Mouse (Mus musculus) layer of hippocampus, adult 8-10 months (tissue): ENCODE results near the gene Hpca. TPM values are rescaled to one million over a fixed set of nuclear protein-coding genes. Genes with fewer than 3 reads are reported as not detected.
A peak's percentile ranks its signal among the peaks of the same experiment; 100 is the strongest.

ENCODE experiments used
- DNase-seq, 2 experiments: peaks; one replicate each; pipeline ENCODE4 v3.0.0; 2022; ENCODE audit warnings: low spot score in 2 of 2
- total RNA-seq, 4 experiments: library from RNA; stranded (reverse); gene quantifications; 2 replicates each; pipeline ENCODE4 v1.2.4; 2022

The Hpca gene
- total RNA-seq, 4 experiments from 2014 or later, result 1,891 to 2,020 (median 1,922) TPM

DNA sequence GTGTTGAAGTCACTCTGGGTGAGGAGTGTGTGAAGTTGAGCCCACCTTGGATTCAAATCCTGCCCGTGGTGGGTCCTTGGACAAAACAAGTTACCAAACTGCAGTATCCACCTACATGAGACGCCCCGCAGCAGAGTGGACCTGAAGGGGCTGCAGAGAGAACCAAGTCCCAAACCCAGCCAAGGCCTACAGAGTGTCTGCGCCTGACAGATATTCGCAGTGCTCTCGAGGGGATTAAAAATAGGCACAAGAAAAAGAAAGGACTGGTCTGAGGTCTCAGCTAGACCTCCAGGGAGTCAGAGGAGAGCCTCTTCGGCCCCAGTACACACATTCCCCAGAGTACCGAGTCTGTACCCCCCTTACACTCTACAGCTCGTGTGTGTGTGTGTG is 14.3 kb upstream of the Hpca start:
- no peak for DNase-seq

DNA sequence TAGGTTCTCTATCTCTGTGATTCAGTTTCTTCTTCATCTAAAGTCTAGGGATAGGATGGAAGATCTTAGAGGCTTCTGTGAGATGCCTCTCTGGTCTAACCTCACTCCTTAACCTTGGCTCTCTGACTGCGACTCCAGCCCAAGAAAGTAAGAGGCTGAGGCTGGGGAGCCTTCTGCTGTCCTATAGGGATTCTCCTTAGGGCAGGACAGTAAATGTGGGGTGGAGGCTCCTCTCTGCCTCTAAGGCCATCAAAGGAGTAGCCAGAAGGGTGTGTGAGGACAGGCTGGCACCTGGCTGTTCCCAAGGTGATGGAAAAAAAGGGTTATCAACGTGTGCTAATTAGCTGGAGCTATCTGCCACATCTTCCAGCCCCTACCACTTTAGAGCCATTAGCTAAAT is 13.8 kb upstream of the Hpca start:
- no peak for DNase-seq

DNA sequence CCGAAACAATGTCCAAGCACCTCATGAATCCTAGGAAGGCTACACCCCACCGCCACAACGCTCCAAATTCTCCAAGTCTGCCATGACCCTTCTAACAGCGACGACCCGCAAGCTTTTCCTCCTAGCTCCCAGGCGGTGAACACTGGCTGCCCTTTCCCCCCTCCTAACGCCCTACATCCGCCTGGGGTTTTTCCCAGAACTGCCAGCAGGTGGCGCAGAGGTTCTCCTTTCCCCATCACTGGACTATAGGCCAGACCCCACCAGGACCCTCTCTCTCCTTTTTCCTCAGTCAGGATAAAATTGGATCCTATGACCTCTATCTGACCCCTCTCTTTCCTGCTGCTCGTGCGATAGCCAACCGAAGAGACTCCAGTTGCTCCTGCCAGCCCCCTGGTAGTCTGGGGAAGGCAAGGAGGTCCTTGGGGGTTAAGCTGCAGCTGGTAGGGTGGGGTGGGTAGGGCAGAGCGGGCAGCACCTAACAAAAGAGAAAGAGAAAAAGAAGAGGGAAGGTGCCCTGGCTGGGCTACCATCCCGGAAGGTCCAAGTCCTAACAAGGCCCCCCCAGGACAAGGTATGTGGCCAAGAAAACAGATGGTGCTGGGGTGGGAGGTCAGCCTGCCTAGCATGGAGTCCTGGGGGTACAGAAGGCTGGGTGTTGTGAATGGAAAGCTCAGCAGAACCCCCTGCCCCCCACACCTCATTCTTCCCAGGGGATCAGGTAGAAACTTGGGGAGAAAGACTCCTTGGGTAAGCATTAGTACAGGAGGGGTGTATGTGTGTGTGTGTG is 13.2 kb upstream of the Hpca start:
- DNase-seq, result peak in 1 of 2 experiments; percentile 76

DNA sequence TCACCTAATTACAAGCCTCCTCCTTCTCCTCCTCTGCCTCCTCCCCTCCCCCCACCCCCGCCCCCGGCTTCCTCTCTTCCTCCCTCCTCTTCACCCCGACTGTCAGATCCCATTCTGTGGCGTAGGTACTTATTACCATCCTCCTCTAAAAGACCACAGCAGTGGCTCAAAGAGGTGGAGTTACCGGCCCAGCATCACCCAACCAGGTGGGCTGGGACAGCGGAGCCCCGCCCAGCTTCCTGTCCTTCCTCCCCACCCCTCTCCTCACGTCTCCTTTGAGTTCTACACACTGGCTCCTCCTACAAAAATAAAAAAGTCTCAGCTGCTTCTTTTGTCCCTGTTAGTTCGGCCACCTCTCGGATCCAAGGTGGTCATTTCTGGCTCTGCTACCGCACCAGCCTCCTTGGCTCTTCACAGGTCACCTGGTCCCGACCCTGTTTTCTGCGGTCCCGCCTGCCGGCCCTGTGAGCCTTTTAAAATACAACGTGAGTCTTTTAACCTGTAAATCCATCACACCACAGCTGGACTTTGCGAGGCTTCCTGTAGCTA is 9.0 kb upstream of the Hpca start:
- DNase-seq, result no peak

DNA sequence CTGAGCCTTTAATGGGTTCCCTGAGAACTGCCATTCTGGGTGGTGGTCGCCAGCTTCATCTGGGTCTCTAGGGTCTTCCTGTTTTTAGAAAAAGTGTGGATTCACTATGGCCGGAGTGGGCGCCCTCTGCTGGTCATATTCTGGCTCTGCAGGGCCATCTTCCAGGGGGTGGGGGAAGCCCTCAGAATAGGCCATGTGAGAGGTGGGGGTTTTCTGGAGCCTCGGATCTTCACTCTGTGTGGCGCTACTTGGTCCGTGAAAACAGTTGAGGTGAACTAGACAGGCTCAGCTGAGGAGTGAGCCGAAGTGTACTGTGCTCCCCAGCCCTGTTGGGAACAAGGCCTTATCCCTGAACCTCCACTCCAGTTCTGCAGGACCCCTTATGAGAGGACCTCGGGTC is 8.3 kb upstream of the Hpca start:
- DNase-seq, result no peak

DNA sequence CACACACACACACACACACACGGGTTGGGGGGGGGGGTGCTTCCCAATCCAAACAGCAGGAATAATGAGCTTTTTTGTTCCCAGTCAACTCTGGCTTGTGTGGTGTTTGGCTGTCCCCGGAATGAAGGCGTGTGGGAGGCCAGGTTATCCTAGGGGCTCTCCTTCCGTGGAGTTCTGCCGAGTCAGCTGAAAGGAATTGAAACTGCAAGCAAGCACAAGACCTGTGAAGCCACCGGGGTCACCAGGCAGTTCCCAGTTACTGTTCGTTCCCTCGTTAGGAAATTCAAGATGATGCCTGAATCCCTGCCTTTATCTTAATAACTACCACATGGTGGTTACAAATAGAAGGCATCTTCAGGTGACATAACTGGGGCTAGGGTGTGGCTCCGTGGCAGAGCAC is 7.6 kb upstream of the Hpca start:
- DNase-seq, result no peak

DNA sequence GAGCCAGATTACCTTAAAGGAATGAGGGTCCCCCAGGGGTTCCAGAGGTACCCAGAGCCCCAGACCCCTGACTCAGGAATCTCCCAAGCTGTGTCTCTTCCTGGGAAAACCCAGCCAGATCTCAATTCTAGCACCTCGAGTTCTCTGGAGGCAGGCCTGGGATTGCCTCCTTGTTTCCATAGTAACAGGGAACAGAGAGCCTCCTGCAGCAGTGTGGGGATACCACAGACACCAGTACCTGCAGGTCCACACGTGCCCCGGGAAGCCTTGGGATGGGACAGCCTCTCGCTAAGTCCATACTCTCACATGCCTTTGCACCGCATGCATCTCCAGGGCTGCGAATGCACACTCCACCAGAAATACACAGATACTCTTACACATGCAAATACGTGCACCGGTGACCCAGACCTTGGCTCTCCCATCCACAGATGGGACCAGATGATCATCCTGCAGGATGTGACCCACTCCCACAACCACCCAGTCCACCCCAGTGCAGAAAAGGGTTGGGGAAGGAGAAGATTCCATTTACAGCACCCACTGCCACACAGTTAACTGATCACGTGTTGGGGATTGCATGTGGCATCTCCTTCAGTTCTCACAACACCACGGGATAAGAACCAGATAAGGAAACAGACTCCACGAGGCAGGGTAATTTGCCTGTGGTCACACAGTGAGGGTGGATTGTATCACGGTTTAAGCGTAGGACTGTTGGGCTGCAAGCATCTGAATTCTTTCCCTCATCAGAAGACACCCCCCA is 6.9 kb upstream of the Hpca start:
- no peak for DNase-seq

DNA sequence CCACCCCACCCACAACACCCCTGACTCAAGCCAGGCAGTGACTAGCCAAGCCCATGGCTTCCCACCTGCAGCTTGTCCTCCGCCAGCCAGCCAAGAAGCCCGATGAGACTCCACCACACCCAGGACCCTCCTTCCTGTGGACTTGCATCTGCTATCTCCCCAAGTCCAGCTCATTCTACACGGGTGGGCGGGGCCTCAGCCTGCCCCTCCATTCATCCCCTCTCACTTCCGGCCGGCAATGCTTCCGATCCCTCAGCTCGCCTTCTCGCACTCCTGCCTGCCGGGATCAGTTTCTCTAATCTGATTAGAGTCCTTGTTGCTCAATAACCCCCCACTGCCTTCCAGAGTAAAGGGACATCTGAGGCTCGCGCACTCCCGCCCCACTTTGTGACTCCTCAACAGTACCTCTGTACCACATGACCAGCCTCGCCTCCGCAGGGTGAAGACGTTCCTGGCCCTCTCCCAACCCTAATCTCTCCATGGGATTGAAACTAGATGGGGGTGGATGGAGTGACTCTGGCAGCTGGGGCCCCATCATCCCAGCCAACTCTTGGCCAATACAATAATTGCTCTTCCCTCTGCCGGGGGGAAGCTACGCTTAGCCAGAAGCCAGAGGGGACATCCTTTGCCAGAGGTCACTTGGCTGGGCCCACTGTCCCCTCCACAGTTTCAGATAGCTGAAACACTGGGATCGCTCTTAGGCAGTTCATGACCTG is 4.1 kb upstream of the Hpca start:
- no peak for DNase-seq

DNA sequence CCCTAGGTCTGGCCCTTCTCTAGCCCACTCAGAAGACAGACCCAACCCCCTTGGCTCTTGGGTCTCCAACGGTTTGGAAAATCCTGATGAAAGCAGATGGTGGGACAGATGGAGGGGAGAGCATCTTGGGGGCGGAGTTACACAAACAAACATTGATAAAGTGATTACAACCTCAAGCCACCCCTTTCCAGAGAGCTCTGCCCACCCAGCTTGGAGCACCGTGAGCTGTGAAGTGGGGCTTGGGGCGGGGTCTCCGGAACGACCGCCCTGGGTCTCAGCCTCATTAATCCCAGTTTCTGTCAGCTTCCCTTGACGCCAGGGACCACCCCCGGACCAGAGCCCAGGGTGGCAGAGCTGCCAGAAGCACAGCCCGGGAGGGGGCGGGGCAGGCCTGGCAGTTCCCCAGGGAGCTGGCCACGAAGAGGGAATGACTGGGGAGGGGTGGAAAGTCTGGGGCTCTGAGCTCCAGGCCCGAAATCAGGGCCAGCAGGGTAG is 2.9 kb upstream of the Hpca start:
- peak in 1 of 2 experiments; percentile 79 for DNase-seq

DNA sequence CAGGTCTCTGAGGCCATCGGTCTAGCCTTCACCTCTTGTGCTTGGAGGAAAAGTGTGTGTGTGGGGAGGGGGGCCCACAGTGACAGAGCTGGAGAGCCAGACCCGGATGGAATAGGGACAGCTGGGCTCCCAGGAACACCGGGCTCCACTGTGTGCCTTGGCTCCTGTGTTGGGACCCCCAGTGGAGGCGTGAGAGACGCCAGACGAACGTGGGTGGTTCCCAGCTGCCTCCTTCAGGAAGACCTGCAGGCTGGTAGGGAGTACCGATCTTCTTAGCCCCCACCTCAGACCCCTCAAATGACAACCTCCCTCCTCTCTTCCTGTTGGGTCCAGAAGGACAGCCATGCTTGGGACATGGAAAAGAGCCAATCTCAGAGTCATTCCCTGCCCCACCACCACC is 883 bp upstream of the Hpca start:
- peak in 1 of 2 experiments; percentile 79 for DNase-seq

DNA sequence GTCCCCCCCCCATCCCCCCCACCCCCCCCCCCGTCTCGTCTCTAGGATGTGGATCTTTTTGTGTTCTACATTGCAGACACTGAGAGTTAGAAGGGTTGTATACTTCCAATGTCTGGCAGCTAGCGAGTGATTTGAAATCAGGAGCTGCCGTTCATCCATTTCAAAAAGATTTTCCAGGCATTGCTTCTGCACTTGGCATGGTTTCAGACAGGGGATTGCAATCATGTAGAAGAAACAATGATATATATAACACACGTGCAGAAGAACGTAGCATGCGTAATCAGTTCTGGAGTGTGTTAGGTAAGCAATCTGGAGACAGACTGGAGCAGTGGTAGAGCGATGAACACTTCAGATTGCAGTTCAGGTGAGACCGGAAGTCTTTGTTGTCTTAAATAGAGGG is 271 bp upstream of the Hpca start:
- no peak for DNase-seq

DNA sequence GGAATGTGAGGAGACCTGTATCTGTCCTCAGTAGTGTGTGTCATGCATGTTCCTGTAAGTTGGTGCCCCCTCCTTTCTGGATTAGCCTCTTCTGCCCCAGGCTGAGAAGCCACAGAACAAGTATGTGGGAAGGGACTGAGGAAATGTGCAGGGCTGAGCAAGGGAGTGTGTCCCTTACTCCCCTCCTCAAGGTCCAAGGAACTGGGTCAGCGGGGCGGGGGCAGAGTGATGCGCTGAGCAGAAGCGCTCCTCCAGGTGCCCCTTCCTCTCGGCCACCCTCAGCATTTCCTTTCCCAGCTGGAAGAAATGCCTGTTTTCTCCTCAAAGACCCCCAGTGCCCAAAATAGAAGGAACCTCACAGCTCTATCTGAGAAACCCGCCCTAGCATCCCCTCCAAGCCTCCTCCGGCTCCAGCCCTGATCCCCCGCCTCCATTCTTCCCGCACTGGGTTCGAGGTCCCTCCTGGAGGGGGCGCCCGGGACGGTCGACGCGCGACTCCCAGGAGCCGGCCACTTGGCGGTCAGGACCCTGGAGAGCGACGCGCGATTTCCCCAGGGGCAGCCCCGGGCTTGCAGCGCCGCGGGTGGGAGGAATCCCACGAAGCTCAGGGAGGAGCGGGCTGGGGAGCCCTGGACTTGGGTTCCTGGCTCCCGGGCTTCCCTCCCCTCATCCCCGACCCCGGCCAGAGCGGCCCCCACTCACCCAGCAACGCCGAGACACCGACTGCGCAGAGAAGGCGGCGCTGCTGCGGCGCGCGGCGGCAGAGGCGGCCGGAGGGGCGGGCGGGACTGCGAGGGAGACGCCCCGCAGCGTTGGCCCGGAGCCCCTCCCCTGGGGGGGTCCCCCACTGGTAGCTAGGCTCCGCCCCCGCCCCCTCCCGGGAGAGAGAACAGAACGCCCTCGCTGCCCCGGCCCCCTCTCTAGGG is 1.1 kb downstream of the Hpca start:
- DNase-seq, result no peak

DNA sequence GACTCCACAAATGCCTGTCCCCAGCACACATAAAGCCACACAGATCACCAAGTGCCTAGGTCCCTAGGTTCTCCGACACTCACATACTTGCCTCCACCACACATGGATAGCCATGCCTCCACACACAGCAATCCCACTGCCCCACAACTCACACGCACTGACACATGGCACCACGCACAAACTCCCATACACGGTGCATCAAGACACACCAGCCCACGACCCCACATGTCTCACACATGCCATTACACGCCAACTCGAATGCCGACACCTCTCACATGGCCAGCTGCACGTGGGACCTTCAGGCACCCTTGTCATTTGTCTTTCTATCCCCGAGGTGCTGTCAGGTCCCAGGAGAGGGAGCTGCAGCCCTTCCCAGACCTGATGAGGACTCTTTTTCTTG is 2.1 kb downstream of the Hpca start:
- DNase-seq, result no peak

DNA sequence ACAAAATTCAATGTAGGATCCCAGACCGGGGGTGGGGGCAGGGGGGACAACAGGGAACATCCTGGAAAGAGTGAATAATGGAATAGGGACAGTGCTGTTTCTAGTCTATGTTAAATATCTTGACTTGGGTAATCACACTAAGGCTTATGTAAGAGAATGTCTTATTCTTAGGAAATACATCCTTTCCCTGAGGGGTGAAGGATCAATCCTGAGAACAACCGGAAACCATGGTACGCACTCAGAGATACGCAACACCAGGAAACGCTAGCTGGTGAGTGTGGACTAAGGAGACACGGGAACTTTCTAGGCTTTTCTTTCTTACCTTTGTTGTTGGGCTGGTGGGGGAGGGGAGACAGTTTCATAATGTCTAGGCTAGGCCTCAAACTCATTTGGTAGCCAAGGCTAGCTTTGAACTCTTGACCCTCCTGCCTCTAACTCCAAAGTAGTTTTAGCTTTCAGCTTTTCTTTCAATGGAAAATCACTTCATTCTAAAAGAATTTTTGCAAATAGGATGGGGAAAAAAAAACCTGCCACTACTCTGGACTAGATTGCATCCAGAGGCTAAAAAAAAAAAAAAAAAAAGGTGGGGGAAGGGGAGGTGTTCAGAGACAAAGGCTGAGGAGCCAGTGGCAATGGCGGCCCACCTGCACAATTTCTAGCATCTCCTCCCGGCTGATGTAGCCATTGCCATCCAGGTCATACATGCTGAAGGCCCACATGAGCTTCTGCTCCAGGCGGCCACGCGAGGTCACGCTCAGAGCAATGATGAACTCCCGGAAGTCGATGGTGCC is 3.9 kb downstream of the Hpca start:
- no peak for DNase-seq

DNA sequence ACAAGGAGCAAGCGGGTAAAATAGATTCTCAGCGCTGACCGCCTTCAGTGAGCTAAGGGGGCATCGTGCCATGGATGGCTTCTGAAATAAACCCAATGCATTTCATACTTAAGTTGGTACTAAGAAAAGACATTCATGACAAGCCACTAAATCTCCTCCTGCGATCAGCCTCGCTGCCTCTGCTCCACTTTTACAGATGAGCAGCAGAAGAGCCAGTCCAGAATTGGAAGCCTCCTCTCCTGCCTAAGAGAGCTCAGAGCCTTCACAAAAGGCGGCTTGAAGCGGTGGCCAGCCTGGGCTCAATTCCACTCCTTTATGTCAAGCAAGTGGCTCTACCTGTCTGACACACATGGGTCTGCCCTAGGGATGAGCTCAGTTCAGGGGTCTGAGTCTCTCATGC is 5.1 kb downstream of the Hpca start:
- no peak for DNase-seq

DNA sequence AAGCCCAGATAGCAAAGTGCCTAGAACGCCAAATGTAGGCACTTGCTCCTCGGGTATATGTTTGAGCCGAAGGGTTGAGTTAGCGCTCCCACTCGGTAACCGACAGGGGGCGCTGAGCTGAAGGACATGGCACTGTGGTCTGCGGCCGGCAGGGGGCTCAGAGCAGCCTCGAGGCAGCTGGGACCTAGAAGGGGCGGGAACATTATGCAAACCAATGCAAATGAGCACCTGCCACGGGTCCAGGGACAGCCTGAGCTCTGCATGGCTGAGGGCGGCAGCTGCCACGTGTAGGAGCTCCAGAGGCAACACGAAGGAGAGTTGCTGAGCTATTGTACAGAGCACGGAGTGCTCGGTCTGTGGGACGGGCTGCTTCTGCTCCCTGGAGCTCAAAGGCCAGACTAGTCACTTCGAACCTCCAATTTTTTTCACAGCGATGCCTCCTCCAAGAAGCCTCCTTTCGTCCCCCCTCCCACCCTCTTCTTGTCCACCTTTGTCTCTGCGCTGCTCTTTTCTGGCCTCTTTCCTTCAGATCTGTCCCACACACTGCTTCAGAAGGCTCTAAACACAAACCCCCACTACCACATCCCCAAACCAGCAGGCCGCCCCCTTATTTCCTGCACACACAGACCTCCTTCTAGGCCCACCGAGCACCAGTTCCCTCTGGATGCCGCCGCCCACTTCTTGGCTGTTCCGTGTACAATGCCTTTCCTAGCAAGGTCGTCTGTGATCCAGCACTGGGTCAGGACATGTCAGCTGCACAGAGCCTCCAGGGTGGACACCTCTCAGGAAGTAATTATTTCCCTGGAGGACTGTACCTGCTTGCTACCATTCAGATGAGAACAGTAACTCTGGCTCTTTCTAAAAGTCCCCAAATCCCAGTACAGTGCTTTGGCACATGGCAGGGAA is 8.5 kb downstream of the Hpca start:
- peak; percentile 87 to 88 for DNase-seq

DNA sequence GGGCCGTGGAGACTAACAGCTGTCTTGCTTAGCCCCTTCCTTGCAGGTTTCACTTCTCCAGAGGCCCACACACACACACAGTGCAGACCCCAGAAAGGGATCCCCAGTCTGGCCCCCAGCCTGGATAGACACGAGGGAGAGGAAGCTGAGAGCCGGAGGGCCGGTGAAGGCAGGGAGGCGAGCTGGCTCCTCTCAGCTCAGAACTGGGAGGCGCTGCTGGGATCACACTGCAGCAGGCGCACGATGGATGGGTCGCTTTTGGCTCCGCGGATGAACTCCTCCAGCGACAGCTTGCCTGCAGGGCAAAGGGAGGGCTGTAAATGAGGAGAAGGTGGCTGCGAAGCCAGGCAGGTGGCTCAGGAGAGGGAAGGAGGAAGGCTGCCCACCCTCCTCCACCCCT is 9.6 kb downstream of the Hpca start:
- DNase-seq, result no peak

DNA sequence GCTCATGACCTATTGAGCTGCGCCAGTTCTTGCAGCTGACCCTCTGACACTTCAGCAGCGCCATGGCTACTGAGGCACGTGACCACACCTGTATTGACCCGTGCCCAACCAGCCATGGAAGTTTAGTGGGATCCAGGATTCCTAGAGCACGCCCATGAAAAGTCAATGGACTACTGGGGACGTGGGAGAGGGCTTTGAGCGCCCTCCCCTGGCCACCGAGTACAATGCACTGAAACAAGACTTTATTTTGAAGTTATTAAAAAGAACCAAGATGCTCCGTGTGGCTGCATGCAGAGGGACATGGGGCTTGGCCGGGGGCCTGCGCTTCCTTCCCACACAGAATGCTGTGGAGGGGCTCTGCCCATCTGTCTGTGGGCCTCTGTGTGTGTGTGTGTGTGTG is 10.5 kb downstream of the Hpca start:
- DNase-seq, result no peak

DNA sequence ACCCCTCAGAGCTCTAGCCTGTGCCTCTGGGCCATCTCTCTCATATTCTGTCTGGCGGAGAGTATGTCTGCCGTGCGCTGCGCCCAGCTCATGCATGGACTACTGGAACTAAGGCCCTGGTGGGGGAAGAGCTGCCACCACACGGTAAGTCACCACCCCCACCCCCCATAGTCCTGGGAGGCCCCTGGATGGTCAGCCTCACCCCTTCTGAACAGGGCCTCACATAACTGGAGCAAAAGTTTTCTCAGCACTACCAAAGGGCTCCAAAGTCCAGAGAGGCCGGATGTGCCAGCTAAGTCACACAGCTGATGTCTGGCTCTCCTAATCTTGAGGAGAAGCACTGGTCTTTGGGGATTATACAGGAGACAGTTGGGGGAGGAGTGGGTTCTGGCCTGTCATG is 11.0 kb downstream of the Hpca start:
- no peak for DNase-seq
